Mouse (Mus musculus) testis, adult 2 months (tissue): ENCODE data around the gene Slc26a3.

Source experiments
- CTCF ChIP-seq: fragments of 200-500 bp; IDR thresholded peaks from 2 replicates; pipeline ENCODE4 v1.5.1; 2012; ENCODE audit warnings: low read depth, mild to moderate bottlenecking, inconsistent platforms, low read length, moderate library complexity; ENCODE audit not compliant: control insufficient read depth, insufficient read depth, insufficient replicate concordance
- POLR2A ChIP-seq: fragments of 200-500 bp; IDR thresholded peaks from 2 replicates; pipeline ENCODE4 v1.6.1; 2012; ENCODE audit warnings: low read depth, mild to moderate bottlenecking, inconsistent platforms, low read length, moderate library complexity; ENCODE audit not compliant: control insufficient read depth

- TF ChIP-seq CTCF (no peak), POLR2A (no peak)
Measured at GRCm38 (mm10) chr12:31520119-31520518, 129.4 kb downstream of the Slc26a3 start.
